Mouse (Mus musculus): ENCODE results near the gene Sparc.

- no peak for TF ChIP-seq CTCF (IDR thresholded peaks at IDR 0.05; ENCODE audit: low read depth, low read length)
- TF ChIP-seq POLR2A (IDR thresholded peaks at IDR 0.05; ENCODE audit: insufficient read depth, low read length), result no peak
Observed at GRCm38 (mm10) chr11:55397441-55397840, 25.5 kb downstream of the Sparc start.
